22 mouse cellular contexts compared by ENCODE assay signal in genomic region chr2:172648072-172648471, GRCm38 (mm10).
"Had no signal": no experiment of that assay in that cellular context is flagged by ENCODE, and none has a peak within 500 bp of the region (broad histone marks: within the 10 kb centered on the region; RNA-seq: fewer than 3 reads in every experiment).

No protein-coding gene starts in this region.

- H3K4me3 ChIP-seq: heart, embryonic 13.5 days; heart, embryonic 15.5 days; hindbrain, embryonic 13.5 days; hindbrain, embryonic 15.5 days; layer of hippocampus, adult 2 months; left cerebral cortex, adult 2 months; limb, embryonic 13.5 days; limb, embryonic 15.5 days; liver, embryonic 12.5 days had no signal

- ATAC-seq: hindbrain, postnatal 0 days; intestine, embryonic 16.5 days; liver, embryonic 12.5 days had no signal

- DNase-seq: gastrocnemius, postnatal 14 days; gastrocnemius, postnatal 36 days; heart, adult 18-20 months; heart, postnatal 14 days; heart, postnatal 36 days; kidney, adult 18-20 months; kidney, adult 8-10 months; kidney, postnatal 10 days; kidney, postnatal 25 days; kidney, postnatal 4 days had no signal

- H3K27ac ChIP-seq: heart, embryonic 13.5 days; heart, embryonic 15.5 days; hindbrain, embryonic 13.5 days; hindbrain, embryonic 15.5 days; hindbrain, postnatal 0 days; layer of hippocampus, adult 2 months; left cerebral cortex, adult 2 months; limb, embryonic 13.5 days; limb, embryonic 15.5 days; liver, embryonic 12.5 days; liver, embryonic 14.5 days had no signal
